Mouse (Mus musculus) heart, embryonic 16.5 days (tissue): ENCODE results near the gene Elmsan1. TPM values are rescaled to one million over a fixed set of nuclear protein-coding genes. Genes with fewer than 3 reads are reported as not detected.

Source experiments
- ATAC-seq: fragments of 200-750 bp; cut with Nextera tagmentation; replicated peaks from 2 replicates; pipeline ENCODE4 v1.8.0; 2017; ENCODE audit warnings: moderate number of reproducible peaks; ENCODE audit not compliant: insufficient read depth, low FRiP score; ENCODE audit errors: extremely low read depth
- H3K27ac ChIP-seq: fragments of 300-500 bp; sonication (generic); 2 replicates; pipeline ENCODE4 v1.5.1; 2014; ENCODE audit warnings: mild to moderate bottlenecking, low read length, control low read depth, moderate library complexity
- H3K27me3 ChIP-seq: fragments of 300-500 bp; sonication (generic); 2 replicates; pipeline ENCODE4 v1.6.1; 2014; ENCODE audit warnings: low read length, mixed read lengths; ENCODE audit not compliant: control insufficient read depth, insufficient read depth
- H3K36me3 ChIP-seq: fragments of 300-500 bp; sonication (generic); 2 replicates; pipeline ENCODE4 v1.6.1; 2014; ENCODE audit not compliant: control insufficient read depth, insufficient read depth
- H3K4me1 ChIP-seq: fragments of 300-500 bp; sonication (generic); 2 replicates; pipeline ENCODE4 v1.6.1; 2014; ENCODE audit warnings: low read length, mixed read lengths; ENCODE audit not compliant: control insufficient read depth, insufficient read depth
- H3K4me2 ChIP-seq: fragments of 300-500 bp; sonication (generic); 2 replicates; pipeline ENCODE4 v1.6.1; 2014; ENCODE audit warnings: low read depth, mild to moderate bottlenecking, control low read depth, low read length
- H3K4me3 ChIP-seq: fragments of 300-500 bp; sonication (generic); 2 replicates; pipeline ENCODE4 v1.5.1; 2014; ENCODE audit warnings: mild to moderate bottlenecking, control low read depth, low read length
- H3K9ac ChIP-seq: fragments of 300-500 bp; sonication (generic); 2 replicates; pipeline ENCODE4 v1.6.1; 2014; ENCODE audit warnings: low read length, control low read depth
- H3K9me3 ChIP-seq: fragments of 300-500 bp; sonication (generic); replicated peaks from 2 replicates; pipeline ENCODE4 v1.6.1; 2016; ENCODE audit warnings: low read length; ENCODE audit not compliant: control insufficient read depth
- WGBS: fragments of 180-500 bp; shearing (Covaris S2); extraction: QIAGEN DNeasy Blood & Tissue Kit; methylation state at CpG from one replicate; pipeline ENCODE4 v1.1.7; 2014; 5-methylcytosine and 5-hydroxymethylcytosine counted together
- polyA plus RNA-seq: library from polyadenylated mRNA; unstranded; fragments of >200 nt; fragmentation: Nextera tagmentation; extraction: Ambion mirVana; gene quantifications from 2 replicates; pipeline ENCODE4 v1.2.1, GENCODE M21; 2015

Elmsan1 gene
- polyA plus RNA-seq, 1 experiment from 2014 or later: 7.1 TPM

- H3K4me3 ChIP-seq: no peak overlapping the region
- no peak overlapping the region for H3K9ac ChIP-seq
- H3K36me3 ChIP-seq: no peaks in the 10 kb centered on the region
- no peak overlapping the region for H3K27ac ChIP-seq
- no peaks in the 10 kb centered on the region for H3K9me3 ChIP-seq
- H3K4me2 ChIP-seq: no peak overlapping the region
- ATAC-seq: no peak
- H3K27me3 ChIP-seq: no peaks in the 10 kb centered on the region
- WGBS: 69% methylated on average over 18 of the region's 18 CpGs
- H3K4me1 ChIP-seq: peaks cover 70% of the 10 kb centered on the region
Measured at GRCm38 (mm10) chr12:84207209-84207817, 11.4 kb downstream of the Elmsan1 start.

GRCm38 (mm10) chr12:84206525-84206924 is 12.2 kb downstream of the Elmsan1 start:
- peak overlapping the region; percentile 53 for H3K27ac ChIP-seq
- 27% methylated on average over 7 of the region's 7 CpGs for WGBS
- H3K9me3 ChIP-seq: no peaks in the 10 kb centered on the region
- no peak overlapping the region for H3K4me3 ChIP-seq
- H3K4me2 ChIP-seq: peak overlapping the region; percentile 14; the same call in 1 of the 2 replicates
- H3K9ac ChIP-seq: peak overlapping the region; percentile 15; the same call in 1 of the 2 replicates
- ATAC-seq: peak; percentile 34; the same call in 1 of the 2 replicates
- H3K36me3 ChIP-seq: no peaks in the 10 kb centered on the region
- no peaks in the 10 kb centered on the region for H3K27me3 ChIP-seq
- H3K4me1 ChIP-seq: peaks cover 72% of the 10 kb centered on the region

GRCm38 (mm10) chr12:84205659-84206185 is 13.0 kb downstream of the Elmsan1 start:
- H3K4me2 ChIP-seq: no peak overlapping the region
- peaks cover 67% of the 10 kb centered on the region for H3K4me1 ChIP-seq
- no peak overlapping the region for H3K9ac ChIP-seq
- H3K9me3 ChIP-seq: no peaks in the 10 kb centered on the region
- H3K27me3 ChIP-seq: no peaks in the 10 kb centered on the region
- ATAC-seq: no peak
- H3K27ac ChIP-seq: peak overlapping the region; percentile 53; the same call in 1 of the 2 replicates
- 84% methylated on average over 10 of the region's 10 CpGs for WGBS
- H3K36me3 ChIP-seq: no peaks in the 10 kb centered on the region
- H3K4me3 ChIP-seq: no peak overlapping the region

DNA sequence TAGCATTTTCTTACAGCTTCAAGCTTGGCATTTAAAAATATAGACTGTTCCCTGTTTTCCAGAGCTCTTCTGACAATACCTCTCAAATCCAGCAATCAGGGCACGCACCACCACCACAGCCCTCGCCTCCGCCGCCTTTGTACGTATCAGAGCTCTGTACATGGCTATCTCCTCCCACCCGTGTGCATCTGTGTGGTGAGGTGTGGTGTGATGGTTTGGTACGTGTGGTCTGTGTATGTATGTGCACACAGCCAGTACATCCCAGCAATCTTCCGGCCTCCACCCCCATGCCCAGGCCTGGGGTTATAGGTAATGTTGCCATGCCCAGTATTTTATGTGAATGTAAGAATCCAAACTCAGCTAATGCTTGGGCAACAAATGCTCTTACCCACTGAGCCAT is 14.0 kb downstream of the Elmsan1 start:
- Histone ChIP-seq H3K4me2 (no peak overlapping the region), H3K27ac (no peak overlapping the region), H3K4me3 (no peak overlapping the region), H3K36me3 (no peaks in the 10 kb centered on the region), H3K4me1 (peaks cover 65% of the 10 kb centered on the region), H3K9me3 (no peaks in the 10 kb centered on the region), H3K9ac (no peak overlapping the region), H3K27me3 (no peaks in the 10 kb centered on the region)
- ATAC-seq: no peak
- WGBS: 88% methylated on average over 8 of the region's 8 CpGs

DNA sequence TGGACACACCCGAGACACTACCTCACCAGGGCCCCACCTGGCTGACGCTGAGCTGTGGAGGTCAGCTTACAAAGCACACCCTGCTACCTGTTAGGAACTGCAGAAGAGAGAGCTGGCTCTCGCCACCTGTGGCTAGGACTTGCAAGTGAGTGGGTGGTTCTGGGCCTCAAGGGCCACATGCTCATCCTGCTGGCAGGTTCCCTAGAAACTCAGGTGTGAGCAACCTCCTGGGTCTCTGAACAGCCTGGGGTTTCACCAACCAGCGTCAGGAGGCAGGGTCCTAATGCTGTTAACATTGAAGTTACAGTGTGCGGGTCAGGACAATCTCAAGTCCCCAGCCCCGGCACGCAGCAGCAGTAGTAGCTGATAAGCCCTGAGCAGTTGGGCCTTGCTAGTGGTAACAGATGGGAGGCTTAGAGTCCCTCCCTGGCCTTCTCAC is 14.9 kb downstream of the Elmsan1 start:
- Histone ChIP-seq H3K27me3 (no peaks in the 10 kb centered on the region), H3K9me3 (no peaks in the 10 kb centered on the region), H3K4me3 (no peak overlapping the region), H3K4me1 (peaks cover 67% of the 10 kb centered on the region), H3K27ac (peak overlapping the region; percentile 14; the same call in 1 of the 2 replicates), H3K9ac (0 out of 2 replicates have a peak overlapping the region, but pooled peaks have one; percentile 42), H3K4me2 (no peak overlapping the region), H3K36me3 (no peaks in the 10 kb centered on the region)
- ATAC-seq: no peak
- WGBS: 36% methylated on average over 7 of the region's 7 CpGs

DNA sequence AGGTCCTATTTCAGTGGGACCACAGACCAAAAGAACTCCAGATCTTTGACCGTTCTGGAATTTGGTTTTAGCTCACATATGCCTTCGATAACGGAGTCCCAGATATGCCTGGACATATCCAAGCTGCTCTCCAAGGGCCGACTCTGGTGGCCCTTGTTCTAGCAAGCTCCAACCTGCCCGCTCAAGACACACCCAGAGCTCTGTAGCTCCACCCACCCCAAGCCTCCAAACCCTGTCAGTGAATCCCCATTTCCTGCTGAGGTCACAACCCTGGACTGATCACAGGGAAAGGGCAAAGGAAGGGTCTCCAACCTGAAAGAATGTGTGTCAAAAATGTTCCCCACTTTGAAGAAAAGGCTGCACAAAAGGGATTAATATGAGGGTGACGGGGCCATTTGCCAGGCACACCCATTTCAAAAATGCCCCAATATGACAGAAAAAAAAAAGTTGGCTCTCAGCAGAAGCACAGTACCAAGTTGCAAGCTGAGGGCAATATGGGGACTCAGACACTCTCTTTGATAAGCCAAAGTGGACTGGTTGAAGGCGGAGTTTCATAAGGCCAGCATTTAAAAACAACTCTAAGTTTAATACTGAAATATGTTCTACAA is 15.4 kb downstream of the Elmsan1 start:
- Histone ChIP-seq H3K9ac (0 out of 2 replicates have a peak overlapping the region, but pooled peaks have one; percentile 42), H3K27me3 (no peaks in the 10 kb centered on the region), H3K9me3 (no peaks in the 10 kb centered on the region), H3K36me3 (no peaks in the 10 kb centered on the region), H3K4me3 (no peak overlapping the region), H3K4me2 (no peak overlapping the region), H3K27ac (no peak overlapping the region), H3K4me1 (peaks cover 62% of the 10 kb centered on the region)
- 70% methylated on average over 7 of the region's 7 CpGs for WGBS
- no peak for ATAC-seq

- Histone ChIP-seq H3K27ac (no peak overlapping the region), H3K27me3 (no peaks in the 10 kb centered on the region), H3K4me1 (peaks cover 55% of the 10 kb centered on the region), H3K9me3 (no peaks in the 10 kb centered on the region), H3K9ac (no peak overlapping the region), H3K4me2 (no peak overlapping the region), H3K4me3 (no peak overlapping the region), H3K36me3 (no peaks in the 10 kb centered on the region)
- 74% methylated on average over 10 of the region's 10 CpGs for WGBS
- ATAC-seq: no peak
Measured at GRCm38 (mm10) chr12:84202561-84202960, 16.1 kb downstream of the Elmsan1 start.

GRCm38 (mm10) chr12:84201686-84202484 is 16.8 kb downstream of the Elmsan1 start:
- Histone ChIP-seq H3K4me1 (peaks cover 53% of the 10 kb centered on the region), H3K36me3 (no peaks in the 10 kb centered on the region), H3K9ac (no peak overlapping the region), H3K4me3 (no peak overlapping the region), H3K9me3 (no peaks in the 10 kb centered on the region), H3K27me3 (no peaks in the 10 kb centered on the region), H3K4me2 (no peak overlapping the region), H3K27ac (0 out of 2 replicates have a peak overlapping the region, but pooled peaks have one; percentile 12)
- ATAC-seq: no peak
- WGBS: 67% methylated on average over 18 of the region's 18 CpGs
